Mouse (Mus musculus): ENCODE data around the gene Slc25a51.

DNA sequence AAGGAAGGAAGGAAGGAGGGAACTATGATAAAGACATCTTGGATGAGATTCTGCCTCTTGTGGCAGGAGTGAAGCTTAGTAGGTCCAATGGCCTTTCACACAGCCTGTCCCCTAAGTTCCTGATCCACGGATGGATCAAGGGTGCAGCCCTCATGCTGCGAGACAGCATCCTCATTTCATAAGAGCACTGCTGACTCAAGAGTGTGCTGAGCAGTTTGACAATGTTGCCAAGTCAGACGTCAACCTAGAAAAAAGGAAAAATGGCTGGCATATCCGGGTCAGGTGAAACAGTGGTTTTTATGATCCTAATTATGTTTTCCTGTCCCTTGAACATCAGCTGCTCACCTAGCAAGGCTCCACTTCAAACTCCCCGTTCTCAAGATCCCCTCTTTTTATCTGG, 14.9 kb downstream of the Slc25a51 start:
- TF ChIP-seq POLR2A (IDR thresholded peaks at IDR 0.05; ENCODE audit: low read depth, low read length) (no peak), CTCF (IDR thresholded peaks at IDR 0.05; ENCODE audit: extremely low read depth, insufficient read length, insufficient replicate concordance, low read depth, low read length) (no peak)

Measured in small intestine, adult 2 months (tissue).